Mouse (Mus musculus) neutrophil, adult 5-6 weeks (primary cell): ENCODE measurements around the gene Mrc1. TPM values are rescaled to one million over a fixed set of nuclear protein-coding genes. Genes with fewer than 3 reads are reported as not detected.

Experiments
- ATAC-seq: fragments of 151-379, 151-347 bp; 2 replicates; pipeline ENCODE4 v1.8.0; 2017; ENCODE audit warnings: mild to moderate bottlenecking, moderate TSS enrichment; ENCODE audit not compliant: insufficient number of reproducible peaks, poor library complexity, low FRiP score, severe bottlenecking; ENCODE audit errors: extremely low read depth
- total RNA-seq: library from RNA; stranded (forward); fragments of 200-1000 nt; gene quantifications from 2 replicates; pipeline ENCODE4 v1.2.3, GENCODE M21; 2017

Gene Mrc1
- total RNA-seq, 1 experiment from 2014 or later: 2.1 TPM

DNA sequence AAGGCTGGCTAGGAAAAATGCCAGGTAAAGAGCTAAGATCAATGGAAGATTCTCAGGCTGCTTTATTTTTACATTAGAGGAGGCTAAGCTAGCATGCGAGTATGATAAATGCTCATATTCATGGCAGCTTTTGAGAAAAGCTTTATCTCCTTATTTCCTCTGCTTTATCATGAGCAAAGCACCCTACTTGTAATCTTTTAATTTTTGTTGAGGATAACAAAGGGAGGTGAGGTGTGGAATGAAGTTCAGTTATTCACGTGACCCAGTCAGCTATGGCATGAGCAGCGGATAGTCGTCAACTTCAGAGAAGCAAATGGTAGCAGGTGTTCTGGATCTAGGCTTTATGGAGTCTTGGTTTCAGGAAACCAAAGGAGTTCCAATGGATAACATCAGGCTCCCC is 7.7 kb downstream of the Mrc1 start:
- no peak for ATAC-seq

DNA sequence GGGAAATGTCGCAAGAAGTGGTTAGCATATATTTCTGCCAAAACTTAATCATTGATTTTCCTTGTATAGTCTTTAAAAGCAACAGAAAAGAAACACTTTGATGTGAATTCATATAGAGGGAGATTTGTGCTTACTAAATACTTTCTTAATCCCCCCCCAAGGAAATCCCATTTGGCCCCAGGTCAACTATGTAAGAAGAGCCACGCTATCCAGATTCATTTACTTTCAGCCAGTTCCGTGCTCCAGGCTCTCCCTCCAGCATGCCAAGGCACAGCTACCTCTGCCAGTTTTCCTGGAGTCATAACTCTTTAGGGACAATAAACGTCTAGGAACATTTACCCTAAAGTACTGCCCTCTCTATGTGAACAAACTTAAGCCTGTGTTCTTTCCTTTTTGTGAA is 8.5 kb downstream of the Mrc1 start:
- ATAC-seq: no peak

DNA sequence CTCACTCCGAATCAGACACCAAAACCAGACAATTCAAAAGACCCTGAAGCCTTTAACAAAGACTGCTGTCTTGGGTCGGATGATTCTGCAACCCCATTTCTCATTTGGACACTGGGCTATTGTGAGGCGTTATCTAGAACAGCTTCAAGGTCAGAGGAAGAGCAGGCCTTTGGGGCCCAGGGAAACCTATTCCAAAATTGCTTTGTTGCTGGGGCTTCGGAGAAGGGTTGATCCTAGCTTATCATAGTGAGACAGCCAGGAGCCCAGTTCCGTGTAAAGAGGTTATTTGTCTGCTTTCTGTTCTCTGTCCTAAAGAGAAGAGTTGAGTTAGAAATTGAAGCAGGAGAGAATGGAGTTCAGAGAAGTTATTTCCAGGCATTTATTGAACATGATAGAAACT is 10.0 kb downstream of the Mrc1 start:
- no peak for ATAC-seq

DNA sequence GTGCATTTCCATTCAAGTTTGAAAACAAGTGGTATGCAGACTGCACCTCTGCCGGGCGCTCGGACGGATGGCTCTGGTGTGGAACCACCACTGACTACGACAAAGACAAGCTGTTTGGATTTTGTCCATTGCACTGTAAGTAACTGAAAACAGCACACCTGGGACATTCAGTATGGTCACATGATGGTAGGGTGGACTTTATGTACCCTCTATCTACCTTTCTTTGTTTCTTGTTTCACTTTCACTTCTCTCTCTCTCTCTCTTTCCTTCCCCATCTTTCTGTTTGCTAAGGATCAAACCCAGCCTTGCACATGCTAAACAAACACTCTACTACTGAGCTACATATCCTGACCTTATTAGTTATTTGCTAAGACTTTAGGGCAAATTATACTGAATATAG is 15.0 kb downstream of the Mrc1 start:
- ATAC-seq: peak; percentile 53

DNA sequence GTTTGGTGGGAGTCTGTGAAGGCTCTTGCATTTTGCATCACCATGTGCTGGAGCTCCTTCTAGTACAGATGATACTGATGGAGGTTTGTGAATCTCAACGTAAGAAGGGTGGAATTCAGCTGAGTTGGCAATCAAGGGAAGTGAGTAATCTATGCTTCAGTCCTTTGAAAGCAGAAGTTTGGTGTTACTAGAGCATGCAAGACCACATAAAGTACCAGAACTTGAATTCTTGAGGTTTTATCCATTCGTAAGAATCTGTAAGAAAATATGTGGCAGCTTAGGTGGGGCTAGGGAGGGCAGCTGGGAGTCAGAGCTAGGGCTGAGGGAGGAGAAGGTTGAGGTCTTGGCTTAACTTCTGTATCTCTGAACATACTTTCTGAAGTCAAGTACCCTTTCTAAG is 15.5 kb downstream of the Mrc1 start:
- ATAC-seq: peak; percentile 68; the same call in 1 of the 2 replicates

DNA sequence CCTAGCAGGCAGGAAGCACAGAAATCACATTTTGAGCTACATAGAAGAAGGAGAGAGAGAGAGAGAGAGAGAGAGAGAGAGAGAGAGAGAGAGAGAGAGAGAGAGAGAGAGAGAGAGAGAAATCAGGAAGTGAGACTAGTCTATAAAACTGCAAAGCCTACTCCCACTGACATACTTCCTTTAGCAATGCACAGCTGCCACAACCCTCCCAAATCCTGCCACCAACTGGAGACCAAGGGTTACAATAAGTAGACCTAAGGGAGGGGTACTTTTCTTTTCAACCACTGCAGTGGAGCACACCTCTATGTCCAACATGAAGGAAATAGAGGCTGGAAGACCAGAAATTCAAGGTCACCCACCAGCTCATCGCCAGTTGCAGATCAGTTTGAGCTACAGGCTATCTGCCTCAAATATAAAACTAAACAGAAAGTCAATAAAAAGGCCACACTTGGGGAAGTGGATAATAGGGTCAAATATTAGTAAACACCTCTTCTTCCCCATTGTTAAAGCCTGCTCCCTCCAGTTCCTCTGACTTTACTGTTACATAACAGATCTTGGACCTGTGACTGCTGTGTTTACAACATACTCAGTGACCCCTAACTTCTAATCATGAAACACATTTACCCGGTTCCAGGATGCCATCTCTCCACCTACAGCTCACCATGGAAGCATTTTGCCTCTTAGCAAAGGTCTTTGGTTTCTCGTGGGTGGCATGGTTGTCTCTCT is 20.8 kb downstream of the Mrc1 start:
- ATAC-seq: peak; percentile 90

DNA sequence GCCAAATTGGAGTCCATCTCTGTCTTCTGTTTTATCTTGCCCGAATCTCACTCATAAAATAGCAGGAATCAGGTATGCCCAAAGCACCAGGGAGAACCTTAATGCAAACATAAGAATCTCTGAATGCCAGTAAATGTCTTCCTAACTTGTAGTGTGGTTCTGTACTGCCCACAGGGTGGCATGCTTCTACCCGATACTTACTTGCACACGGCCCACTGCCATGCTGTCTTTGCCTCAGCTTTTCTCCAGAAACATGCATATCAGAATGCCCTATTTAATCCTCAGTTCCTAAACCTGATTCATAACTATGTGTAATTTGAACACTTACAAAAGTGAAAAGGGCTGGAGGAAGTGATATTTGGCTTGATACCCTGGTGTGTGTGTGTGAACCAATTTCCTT is 22.7 kb downstream of the Mrc1 start:
- no peak for ATAC-seq

DNA sequence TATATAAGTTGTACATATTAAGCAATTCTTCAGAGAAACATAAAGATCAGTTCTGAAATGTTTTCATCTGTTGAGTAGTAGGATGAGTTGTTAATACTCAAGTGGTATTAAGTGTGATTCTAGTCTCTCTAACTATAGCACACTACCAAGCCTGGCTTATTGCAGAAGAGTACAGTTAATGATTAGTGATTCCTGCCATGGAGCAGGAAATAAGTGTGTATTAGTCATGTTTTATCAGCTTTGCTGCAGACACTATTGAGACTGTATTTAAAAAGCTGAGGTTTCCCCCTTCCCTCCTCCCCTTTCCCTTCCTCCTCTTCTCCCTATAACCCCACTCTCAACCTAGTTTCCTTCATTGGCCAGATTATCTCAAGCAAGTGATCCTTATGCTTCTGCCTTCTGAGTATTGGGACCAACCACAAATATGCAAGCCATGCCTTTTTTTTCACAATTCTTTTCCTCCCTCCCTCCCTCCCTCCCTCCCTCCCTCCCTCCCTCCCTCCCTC is 29.2 kb downstream of the Mrc1 start:
- no peak for ATAC-seq

DNA sequence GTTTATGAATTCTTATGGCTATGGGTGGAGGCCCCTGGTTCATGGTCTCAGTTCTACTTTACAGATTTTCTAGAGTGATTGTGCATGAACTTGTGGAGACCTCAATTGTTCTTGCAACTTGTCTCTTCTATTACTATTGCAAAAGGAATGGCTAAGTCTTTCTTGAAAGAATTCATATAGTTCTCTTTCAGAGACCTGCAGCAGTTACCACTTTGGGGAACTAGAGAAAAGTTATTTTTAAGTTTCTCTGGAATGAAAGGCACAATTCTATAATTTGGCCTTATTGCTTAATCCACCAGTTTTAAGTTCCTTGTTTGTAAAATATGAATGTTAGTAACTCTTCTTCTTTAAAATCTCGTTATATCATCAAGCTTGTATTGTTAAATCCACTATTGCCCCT is 32.9 kb downstream of the Mrc1 start:
- ATAC-seq: no peak

DNA sequence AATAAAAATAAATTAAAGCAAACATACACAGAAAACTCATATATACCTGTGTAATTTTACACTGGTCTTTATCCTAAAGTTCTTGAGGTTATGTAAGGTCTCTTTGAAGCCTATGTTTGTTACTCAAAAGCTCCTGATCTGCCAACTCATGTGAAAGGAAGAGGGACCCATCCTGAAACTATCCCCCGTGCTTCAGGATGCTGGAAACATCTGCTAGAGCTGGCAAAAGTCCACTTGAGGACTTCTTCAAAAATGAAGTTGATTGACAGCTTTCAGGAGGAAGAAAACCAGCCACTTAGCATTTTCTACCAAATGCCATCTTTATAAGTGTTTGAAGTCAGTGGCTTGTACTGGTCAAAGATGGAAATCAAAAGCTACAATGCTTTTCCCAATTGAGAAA is 40.0 kb downstream of the Mrc1 start:
- ATAC-seq: no peak

DNA sequence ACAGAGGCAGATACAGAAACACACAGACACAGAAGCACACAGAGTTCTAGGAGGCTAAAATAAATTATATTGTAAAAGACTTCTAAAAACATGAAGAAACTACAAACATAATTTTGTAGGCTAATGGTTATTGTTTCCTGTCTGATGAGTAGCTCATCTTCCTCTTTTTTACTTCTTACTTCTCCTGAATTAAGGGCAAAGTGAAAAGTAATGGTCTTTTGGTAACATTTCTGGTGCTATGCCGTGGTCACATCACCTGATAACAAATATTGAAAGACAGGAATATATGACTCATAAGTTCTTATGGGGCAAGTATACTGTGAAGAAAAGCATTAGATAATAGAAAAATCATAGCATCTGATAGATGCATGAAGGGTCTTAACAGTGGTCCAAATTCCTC is 42.9 kb downstream of the Mrc1 start:
- no peak for ATAC-seq

DNA sequence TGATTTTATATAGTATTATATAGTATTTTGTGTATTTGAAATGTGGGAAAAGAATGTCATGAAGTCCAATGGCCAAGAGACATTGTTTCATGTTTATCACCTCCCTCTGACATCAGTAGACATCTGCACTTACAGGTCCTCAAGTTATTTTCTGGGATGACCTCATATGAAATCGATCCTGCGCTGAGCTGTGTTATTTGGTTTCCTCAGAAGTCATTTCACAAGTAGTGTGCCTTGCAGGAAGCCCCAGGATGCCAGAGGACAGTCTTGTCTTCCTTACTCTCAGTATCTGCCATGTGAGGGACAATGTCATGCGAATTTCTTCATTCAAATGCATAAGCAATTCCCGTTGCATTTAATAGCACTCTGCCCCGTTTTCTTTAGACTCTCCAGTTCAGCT is 46.6 kb downstream of the Mrc1 start:
- ATAC-seq: no peak

DNA sequence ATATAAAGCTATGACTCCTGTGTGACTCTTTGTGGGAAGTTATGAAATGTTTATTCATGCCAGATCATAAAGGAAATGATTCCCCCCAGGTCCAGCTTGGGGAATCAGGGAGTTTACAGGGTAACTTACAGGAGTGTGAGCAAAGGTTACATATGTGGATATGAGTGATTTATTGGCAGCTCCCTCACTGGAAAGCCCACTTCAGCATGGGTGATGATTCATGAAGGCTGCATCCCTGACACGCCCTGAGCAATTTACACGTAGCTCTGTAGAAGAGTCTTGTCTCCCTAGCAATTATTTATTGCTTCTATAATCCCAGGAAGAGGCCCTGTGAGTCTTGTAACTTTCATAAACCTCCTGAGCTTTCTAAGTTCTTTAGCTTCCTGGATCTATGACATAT is 50.1 kb downstream of the Mrc1 start:
- no peak for ATAC-seq

DNA sequence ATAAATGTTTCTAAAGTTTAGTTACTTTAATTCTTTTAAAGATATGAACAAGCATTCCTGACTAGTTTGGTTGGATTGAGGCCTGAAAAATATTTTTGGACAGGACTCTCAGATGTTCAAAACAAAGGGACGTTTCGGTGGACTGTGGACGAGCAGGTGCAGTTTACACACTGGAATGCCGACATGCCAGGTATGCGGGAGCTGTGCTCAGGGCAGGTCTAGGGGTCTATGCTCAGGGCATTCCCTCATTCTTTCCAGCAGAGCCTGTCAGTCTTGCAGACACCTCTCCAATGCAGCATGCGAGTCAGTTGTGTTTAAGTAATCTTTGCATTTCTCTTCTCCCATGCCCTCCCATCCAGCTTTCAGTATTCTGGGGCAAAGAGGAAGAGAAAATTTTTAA is 50.6 kb downstream of the Mrc1 start:
- no peak for ATAC-seq

DNA sequence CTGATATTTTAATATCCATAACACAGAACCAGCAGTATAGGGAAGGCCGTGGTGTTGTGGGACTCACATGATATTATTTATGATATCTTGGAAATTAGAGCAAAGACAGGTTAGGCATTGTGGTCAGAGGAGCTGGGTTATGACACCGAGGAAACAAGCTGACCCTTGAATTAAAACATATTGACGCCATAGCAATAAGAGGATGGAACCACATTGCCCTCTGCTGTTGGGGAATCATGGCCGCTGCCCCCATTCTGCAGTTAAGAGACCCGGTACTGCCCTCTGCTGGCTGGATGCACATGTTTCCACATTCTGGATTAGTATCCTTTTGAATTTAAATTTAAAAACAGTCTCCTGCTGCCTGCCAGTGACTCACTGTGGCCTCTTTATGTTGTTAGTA is 66.1 kb downstream of the Mrc1 start:
- peak; percentile 95 for ATAC-seq

DNA sequence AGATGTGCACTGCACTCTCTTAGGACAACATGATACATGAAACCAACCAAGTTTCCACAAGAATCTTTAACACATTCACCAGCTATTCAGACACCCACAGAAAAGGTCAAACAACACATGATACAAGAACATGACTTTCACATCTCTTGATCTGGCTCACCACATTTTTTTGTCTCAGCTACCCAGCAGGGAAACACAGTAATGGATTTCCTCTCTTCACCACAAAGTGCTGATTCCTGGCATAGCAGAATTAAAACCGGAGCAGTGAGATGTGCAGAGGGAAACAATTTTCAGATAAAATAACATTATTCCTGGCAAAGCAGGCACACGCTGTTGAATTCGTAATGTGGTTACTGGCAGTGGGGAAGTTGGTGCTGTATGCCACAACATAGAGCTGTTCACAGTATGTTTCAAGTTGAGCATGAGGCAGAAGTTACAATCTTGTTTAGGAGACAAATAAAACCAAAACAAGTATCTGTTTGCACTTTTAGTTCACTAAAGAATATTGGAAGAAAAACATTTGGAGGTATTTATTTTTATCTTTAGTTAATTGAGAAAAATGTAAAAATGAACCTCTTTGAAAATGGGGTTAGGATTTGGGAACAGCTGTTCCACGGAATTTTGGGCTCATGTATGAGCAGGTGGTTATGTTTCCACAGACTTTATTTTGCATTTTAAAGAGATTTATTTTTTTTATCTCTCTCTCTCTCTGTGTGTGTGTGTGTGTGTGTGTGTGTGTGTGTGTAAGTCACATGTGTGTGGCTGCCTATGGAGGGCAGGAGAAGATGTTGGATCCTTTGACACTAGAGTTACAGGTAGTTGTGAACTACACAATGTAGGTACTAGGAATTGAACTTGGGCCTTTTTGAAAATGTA is 83.6 kb downstream of the Mrc1 start:
- no peak for ATAC-seq

DNA sequence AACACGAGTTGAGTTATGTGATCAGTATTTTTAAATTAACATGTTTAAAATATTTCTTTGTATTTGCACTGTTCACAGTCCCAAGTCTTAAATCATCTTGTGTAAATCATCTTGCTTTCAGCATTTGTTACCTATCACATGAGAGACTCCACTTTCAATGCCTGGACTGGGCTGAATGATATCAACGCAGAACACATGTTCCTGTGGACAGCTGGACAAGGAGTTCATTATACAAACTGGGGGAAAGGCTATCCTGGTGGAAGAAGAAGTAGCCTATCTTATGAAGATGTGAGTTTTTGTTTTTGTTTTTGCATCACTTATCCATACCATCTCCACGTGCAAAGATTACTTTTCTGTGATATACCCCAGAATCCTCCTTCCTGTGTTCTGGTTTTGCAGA is 85.9 kb downstream of the Mrc1 start:
- ATAC-seq: no peak

DNA sequence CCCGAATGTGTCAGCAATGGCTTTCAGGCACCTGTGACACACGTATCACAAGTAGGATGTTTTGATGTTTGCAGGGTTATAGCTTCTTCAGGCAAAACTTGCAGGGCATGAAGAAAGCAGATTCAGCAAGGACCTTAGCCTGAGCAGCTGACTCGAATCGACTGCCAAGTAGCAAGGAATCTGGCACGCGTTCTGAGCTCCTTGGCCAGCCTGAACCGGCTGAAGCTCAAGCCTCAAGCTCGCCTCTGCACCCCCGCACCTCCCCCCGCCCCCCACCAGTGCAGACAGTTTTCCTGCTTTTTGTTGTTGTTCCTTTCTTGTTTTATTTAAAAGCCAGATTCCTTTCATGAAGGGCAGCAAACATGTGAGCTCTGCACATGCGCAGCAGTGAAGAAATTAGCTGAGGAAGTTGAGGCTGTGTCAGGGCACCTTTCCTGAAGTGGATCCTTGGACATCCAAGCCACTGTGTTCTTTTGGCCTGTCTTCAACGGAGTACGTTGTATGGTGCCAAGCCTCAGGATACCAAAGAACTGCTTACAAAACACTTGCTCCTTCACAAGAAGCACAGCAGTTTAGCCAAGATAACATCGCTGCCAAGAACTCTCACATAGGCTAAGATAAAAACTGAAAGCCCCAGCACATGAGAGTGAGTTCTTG is 112.6 kb downstream of the Mrc1 start:
- ATAC-seq: no peak

DNA sequence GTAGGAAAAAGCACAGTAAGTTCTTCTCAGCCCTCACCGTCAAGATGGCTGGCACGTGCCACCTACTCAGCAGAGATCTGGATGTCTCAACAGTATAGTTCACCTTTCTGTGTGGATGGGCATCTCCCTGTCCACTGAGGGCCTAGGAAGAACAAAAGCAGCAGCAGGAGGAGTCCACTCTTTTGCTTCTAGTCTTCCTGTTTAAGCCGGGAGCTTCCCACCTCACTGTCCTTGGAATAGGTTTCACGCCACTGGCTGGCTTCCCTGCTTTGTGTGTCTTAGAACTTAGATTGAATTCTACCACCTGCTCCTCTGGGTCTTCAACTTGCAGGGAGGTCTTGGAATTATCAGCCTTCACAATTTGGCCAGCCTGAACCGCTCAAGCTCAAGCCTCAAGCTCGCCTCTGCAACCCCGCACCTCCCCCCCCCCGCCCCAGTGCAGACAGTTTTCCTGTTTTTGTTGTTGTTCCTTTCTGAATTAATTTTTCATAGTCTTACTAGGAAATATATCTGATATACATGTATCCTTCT is 113.2 kb downstream of the Mrc1 start:
- no peak for ATAC-seq
